Mouse (Mus musculus): ENCODE data around the gene Syne1. TPM values are rescaled to one million over a fixed set of nuclear protein-coding genes. Genes with fewer than 3 reads are reported as not detected.

Syne1 gene
- polyA plus RNA-seq, 1 experiment, result 38.7 TPM

DNA sequence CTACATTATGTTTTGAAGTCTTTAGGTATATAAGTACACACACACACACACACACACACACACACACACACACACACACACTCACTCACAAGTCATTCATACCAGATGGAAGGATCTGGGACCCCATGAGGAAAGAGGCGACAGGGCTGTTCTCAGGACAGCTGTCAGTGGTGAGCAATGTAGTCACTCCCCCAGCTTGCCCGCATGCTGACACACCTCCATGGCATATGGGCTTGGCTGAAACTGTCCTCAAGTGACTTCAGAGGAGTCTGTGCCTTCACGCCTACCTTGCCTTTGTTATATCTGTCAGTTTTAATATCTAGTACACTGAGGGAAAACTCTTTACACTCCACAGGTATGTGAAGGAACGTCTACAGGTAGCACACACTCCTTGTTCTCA lies 181.7 kb downstream of the Syne1 start:
- no peaks in the 10 kb centered on the region for H3K4me1 ChIP-seq (ENCODE audit: control insufficient read depth, insufficient read depth, low read length)
- no peak overlapping the region for H3K4me3 ChIP-seq (ENCODE audit: insufficient read depth, low read length)
- no peak for TF ChIP-seq CTCF (IDR thresholded peaks at IDR 0.05; ENCODE audit: borderline replicate concordance, insufficient read depth, low read length)
- TF ChIP-seq POLR2A (IDR thresholded peaks at IDR 0.05; ENCODE audit: low read depth, low read length), result no peak
- no peak overlapping the region for H3K27ac ChIP-seq (ENCODE audit: insufficient read depth, low read length)

DNA sequence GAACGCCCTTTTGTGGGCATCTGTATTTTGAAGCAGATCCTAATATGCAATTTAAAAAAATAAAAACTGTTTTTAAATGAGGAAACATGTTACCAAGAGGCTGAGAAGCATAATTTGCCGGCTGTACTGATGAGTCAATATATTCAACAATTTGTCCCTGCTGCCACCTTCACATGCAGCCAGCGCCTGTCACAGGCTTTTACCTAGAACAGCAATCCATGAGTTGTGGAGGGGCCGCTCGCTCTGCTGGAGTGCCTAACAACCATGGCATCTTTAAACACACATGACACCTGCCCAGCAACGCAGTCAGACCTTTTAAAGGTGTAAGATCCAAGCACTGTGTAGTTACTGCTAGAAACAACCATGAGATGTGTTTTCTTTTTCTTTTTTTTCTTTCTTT lies 183.0 kb downstream of the Syne1 start:
- TF ChIP-seq CTCF (IDR thresholded peaks at IDR 0.05; ENCODE audit: borderline replicate concordance, insufficient read depth, low read length), result no peak
- TF ChIP-seq POLR2A (IDR thresholded peaks at IDR 0.05; ENCODE audit: low read depth, low read length), result no peak
- Histone ChIP-seq H3K4me1 (ENCODE audit: control insufficient read depth, insufficient read depth, low read length) (no peaks in the 10 kb centered on the region), H3K27ac (ENCODE audit: insufficient read depth, low read length) (no peak overlapping the region), H3K4me3 (ENCODE audit: insufficient read depth, low read length) (no peak overlapping the region)

DNA sequence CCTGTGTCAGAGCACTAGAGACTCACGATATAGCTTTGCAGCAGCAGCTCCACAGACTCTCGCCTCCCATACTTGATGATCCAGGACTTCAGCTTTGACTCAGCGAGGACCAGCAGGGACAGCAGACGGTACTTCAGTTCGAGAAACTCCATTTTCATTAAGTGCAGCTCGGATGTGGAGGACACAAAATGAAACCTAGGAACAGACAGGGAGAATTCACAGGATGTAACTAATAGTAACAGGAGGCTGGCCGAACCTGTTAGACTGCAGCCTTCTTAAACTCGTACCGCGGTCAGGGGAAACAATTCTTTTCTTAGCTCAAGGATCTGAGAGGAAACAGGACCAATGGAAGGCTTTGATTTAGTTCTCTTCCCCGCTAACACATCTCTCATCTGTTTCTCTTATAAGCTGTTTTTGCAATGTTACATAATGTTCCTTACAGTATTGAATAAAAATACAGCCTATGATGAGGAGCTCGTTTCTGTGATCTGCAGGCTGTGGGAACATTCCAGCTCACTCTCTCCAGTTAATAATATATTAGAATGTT lies 183.7 kb downstream of the Syne1 start:
- Histone ChIP-seq H3K27ac (ENCODE audit: insufficient read depth, low read length) (no peak overlapping the region), H3K4me1 (ENCODE audit: control insufficient read depth, insufficient read depth, low read length) (no peaks in the 10 kb centered on the region), H3K4me3 (ENCODE audit: insufficient read depth, low read length) (no peak overlapping the region)
- TF ChIP-seq CTCF (IDR thresholded peaks at IDR 0.05; ENCODE audit: borderline replicate concordance, insufficient read depth, low read length) (no peak), POLR2A (IDR thresholded peaks at IDR 0.05; ENCODE audit: low read depth, low read length) (no peak)

GRCm38 (mm10) chr10:5360560-5360959 lies 190.7 kb downstream of the Syne1 start:
- H3K27ac ChIP-seq (ENCODE audit: insufficient read depth, low read length), result no peak overlapping the region
- H3K4me1 ChIP-seq (ENCODE audit: control insufficient read depth, insufficient read depth, low read length), result no peaks in the 10 kb centered on the region
- TF ChIP-seq POLR2A (IDR thresholded peaks at IDR 0.05; ENCODE audit: low read depth, low read length) (no peak), CTCF (IDR thresholded peaks at IDR 0.05; ENCODE audit: borderline replicate concordance, insufficient read depth, low read length) (no peak)

GRCm38 (mm10) chr10:5356614-5357013 lies 194.7 kb downstream of the Syne1 start:
- H3K27ac ChIP-seq (ENCODE audit: insufficient read depth, low read length), result no peak overlapping the region
- no peak for TF ChIP-seq POLR2A (IDR thresholded peaks at IDR 0.05; ENCODE audit: low read depth, low read length)
- TF ChIP-seq CTCF (IDR thresholded peaks at IDR 0.05; ENCODE audit: borderline replicate concordance, insufficient read depth, low read length), result no peak
- H3K4me3 ChIP-seq (ENCODE audit: insufficient read depth, low read length), result no peak overlapping the region
- H3K4me1 ChIP-seq (ENCODE audit: control insufficient read depth, insufficient read depth, low read length), result no peaks in the 10 kb centered on the region

More at GRCm38 (mm10) chr10:5360560-5360959, 190.7 kb downstream of the Syne1 start:
- H3K4me3 ChIP-seq (ENCODE audit: insufficient read depth, low read length), result no peak overlapping the region

- H3K4me1 ChIP-seq (ENCODE audit: control insufficient read depth, insufficient read depth, low read length), result no peaks in the 10 kb centered on the region
- TF ChIP-seq POLR2A (IDR thresholded peaks at IDR 0.05; ENCODE audit: low read depth, low read length), result no peak
- TF ChIP-seq CTCF (IDR thresholded peaks at IDR 0.05; ENCODE audit: borderline replicate concordance, insufficient read depth, low read length), result no peak
Observed at GRCm38 (mm10) chr10:5353390-5353789, 197.9 kb downstream of the Syne1 start.

DNA sequence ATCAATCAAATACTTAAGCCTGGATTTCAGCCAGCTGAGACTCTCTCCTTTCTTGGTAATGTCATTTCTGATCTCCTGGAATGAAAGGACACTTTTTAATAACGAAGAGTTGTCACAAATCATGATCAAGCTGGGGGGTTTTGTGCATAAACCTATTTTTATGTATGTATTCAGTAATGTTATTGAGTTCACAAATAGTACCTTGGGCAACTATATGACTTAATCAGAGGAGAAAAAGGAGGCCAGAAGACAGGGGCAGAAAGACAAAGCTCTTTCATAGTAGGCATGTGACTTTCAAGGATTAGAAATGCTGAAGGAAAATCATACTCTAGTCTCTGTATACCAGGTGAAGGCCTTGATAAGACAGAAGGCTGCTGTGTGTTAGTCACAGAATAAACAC lies 204.4 kb downstream of the Syne1 start:
- no peak for TF ChIP-seq CTCF (IDR thresholded peaks at IDR 0.05; ENCODE audit: borderline replicate concordance, insufficient read depth, low read length)
- no peak for TF ChIP-seq POLR2A (IDR thresholded peaks at IDR 0.05; ENCODE audit: low read depth, low read length)
- Histone ChIP-seq H3K4me1 (ENCODE audit: control insufficient read depth, insufficient read depth, low read length) (no peaks in the 10 kb centered on the region), H3K4me3 (ENCODE audit: insufficient read depth, low read length) (no peak overlapping the region), H3K27ac (ENCODE audit: insufficient read depth, low read length) (no peak overlapping the region)

More at GRCm38 (mm10) chr10:5353390-5353789, 197.9 kb downstream of the Syne1 start:
- H3K27ac ChIP-seq (ENCODE audit: insufficient read depth, low read length), result no peak overlapping the region
- H3K4me3 ChIP-seq (ENCODE audit: insufficient read depth, low read length), result no peak overlapping the region

DNA sequence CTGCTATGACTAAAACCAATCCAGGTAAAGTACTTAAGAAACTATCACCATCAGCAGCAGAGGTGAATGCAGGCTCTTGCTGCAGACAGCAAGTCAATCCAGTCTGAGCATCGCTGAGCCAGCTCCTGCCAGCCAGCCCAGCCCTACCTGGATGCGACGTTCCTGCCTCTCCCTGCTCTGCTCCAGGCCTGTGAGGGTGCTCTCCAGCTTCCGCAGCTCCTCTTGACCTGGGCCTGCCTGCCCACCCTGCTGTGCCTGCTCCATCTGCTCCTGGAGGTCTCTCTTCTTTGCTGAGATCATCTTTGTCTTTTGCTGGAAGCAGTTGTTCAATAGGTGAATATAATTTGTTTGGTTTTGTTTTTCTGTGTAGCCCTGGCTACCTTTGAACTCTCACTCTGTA lies 208.1 kb downstream of the Syne1 start:
- Histone ChIP-seq H3K4me1 (ENCODE audit: control insufficient read depth, insufficient read depth, low read length) (no peaks in the 10 kb centered on the region), H3K4me3 (ENCODE audit: insufficient read depth, low read length) (no peak overlapping the region), H3K27ac (ENCODE audit: insufficient read depth, low read length) (no peak overlapping the region)
- TF ChIP-seq CTCF (IDR thresholded peaks at IDR 0.05; ENCODE audit: borderline replicate concordance, insufficient read depth, low read length) (no peak), POLR2A (IDR thresholded peaks at IDR 0.05; ENCODE audit: low read depth, low read length) (no peak)

DNA sequence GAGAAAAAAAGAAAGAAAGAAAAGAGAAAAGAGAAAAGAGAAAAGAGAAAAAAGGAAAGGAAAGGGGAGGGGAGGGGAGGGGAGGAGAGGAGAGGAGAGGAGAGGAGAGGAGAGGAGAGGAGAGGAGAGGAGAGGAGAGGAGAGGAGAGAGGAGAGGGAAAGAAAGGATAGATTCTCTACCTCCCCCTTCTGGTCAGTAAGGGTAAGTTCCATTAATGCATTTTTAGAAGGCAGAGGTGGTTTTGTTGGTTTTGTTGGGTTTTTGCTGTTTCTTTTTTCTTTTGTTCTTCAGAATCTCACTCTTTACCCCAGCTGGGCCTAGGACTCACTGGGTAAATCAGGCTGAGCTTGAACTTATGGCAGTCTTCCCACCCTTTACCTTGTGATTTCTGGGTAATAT lies 214.9 kb downstream of the Syne1 start:
- Histone ChIP-seq H3K4me3 (ENCODE audit: insufficient read depth, low read length) (no peak overlapping the region), H3K4me1 (ENCODE audit: control insufficient read depth, insufficient read depth, low read length) (no peaks in the 10 kb centered on the region), H3K27ac (ENCODE audit: insufficient read depth, low read length) (no peak overlapping the region)
- TF ChIP-seq POLR2A (IDR thresholded peaks at IDR 0.05; ENCODE audit: low read depth, low read length), result no peak
- TF ChIP-seq CTCF (IDR thresholded peaks at IDR 0.05; ENCODE audit: borderline replicate concordance, insufficient read depth, low read length), result no peak

DNA sequence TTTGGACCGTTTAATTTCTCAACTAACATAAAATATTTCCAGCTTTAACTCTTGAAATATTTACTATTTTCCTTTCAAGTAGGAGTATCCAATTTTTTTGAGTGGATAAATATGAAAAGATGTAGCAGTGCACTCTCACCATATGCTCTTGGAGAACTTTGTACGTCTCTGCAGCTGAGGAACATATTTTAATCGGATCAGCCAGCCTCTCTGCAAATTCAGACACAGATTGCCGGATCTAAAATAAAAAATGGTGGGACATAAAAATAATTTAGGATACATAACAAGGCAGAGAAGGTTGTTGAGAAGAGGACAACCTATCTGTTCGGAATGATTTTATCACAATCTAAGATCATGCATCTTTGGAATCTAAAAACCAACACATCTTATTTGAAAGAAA lies 218.5 kb downstream of the Syne1 start:
- H3K27ac ChIP-seq (ENCODE audit: insufficient read depth, low read length), result no peak overlapping the region
- H3K4me3 ChIP-seq (ENCODE audit: insufficient read depth, low read length), result no peak overlapping the region
- H3K4me1 ChIP-seq (ENCODE audit: control insufficient read depth, insufficient read depth, low read length), result no peaks in the 10 kb centered on the region
- TF ChIP-seq CTCF (IDR thresholded peaks at IDR 0.05; ENCODE audit: borderline replicate concordance, insufficient read depth, low read length) (no peak), POLR2A (IDR thresholded peaks at IDR 0.05; ENCODE audit: low read depth, low read length) (no peak)

- TF ChIP-seq CTCF (IDR thresholded peaks at IDR 0.05; ENCODE audit: borderline replicate concordance, insufficient read depth, low read length) (no peak), POLR2A (IDR thresholded peaks at IDR 0.05; ENCODE audit: low read depth, low read length) (no peak)
- no peak overlapping the region for H3K27ac ChIP-seq (ENCODE audit: insufficient read depth, low read length)
- H3K4me1 ChIP-seq (ENCODE audit: control insufficient read depth, insufficient read depth, low read length), result no peaks in the 10 kb centered on the region
- H3K4me3 ChIP-seq (ENCODE audit: insufficient read depth, low read length), result no peak overlapping the region
Observed at GRCm38 (mm10) chr10:5326716-5327115, 224.6 kb downstream of the Syne1 start.
